Mouse (Mus musculus) small intestine, adult 2 months (tissue): ENCODE data around the gene Slco6d1.

ENCODE experiments used
- CTCF ChIP-seq: fragments of 200-500 bp; IDR thresholded peaks from 2 replicates; pipeline ENCODE4 v1.5.1; 2012; ENCODE audit warnings: low read depth, mild to moderate bottlenecking, control low read depth, inconsistent platforms, low read length, moderate library complexity, mixed read lengths; ENCODE audit not compliant: insufficient replicate concordance, insufficient read length; ENCODE audit errors: extremely low read depth
- POLR2A ChIP-seq: fragments of 200-500 bp; IDR thresholded peaks from 2 replicates; pipeline ENCODE4 v1.6.1; 2012; ENCODE audit warnings: low read depth, mild to moderate bottlenecking, control low read depth, inconsistent platforms, low read length, moderate library complexity

DNA sequence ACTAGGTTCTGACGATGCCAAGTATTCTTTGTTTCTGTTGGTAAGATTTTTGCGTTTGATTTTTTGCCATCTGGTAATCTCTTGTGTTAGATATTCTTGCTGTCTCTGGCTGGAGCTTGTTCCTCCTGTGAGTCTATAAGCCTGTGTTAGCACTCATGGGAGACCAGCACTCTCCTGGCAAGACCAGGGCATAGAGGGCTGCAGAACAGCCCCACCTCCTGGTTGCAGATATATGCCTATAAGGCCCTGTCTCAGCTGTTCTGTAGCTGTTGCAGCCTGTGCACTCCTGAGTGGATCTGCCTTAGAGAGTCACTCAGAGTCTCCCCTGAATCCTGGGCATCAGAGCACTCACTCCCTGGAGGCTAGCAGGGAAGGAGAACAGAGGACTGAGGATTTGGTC lies 102.1 kb downstream of the Slco6d1 start:
- no peak for TF ChIP-seq CTCF
- TF ChIP-seq POLR2A = no peak
